Comparison of ENCODE assay signal across 10 mouse cellular contexts in the genomic region with DNA sequence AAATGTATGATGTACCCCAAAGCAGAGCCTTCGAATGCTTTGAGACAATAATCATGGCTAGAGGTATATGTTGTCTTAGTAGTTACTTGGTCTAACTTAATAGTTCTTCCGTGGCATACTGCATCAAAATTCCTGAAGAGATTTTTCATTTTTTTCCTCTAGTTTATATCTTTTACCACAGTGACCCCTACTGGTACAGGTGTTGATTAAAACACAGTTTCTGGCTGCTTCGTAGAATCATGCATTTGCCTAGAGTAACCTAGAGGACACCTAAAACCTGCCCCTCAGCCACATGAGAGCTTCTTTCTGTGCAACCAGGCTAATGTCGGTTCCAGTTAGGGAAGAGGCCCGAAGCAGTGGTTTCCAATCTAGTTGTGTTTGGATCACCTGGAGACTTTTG. TPM values are rescaled to one million over a fixed set of nuclear protein-coding genes. Genes with fewer than 3 reads are reported as not detected.
A peak's percentile ranks its signal among the peaks of the same experiment; 100 is the strongest.
DNase-seq lines count a peak whose midpoint lies in the region; ATAC-seq and TF ChIP-seq lines count a peak whose summit lies in the region.
"Had no signal": no experiment of that assay in that cellular context is flagged by ENCODE, and none has a peak within 500 bp of the region (broad histone marks: within the 10 kb centered on the region; RNA-seq: fewer than 3 reads in every experiment).

No protein-coding gene starts in this region.

- H3K4me1 ChIP-seq in forebrain, embryonic 14.5 days (ENCODE audit: control insufficient read depth, insufficient read depth, low read length), result no peaks in the 10 kb centered on the region
- H3K4me1 ChIP-seq in forebrain, embryonic 15.5 days, result no peaks in the 10 kb centered on the region
- H3K4me1 ChIP-seq in ES-E14 (ENCODE audit: control insufficient read depth in 2 of 2, insufficient read depth in 2 of 2, low read length in 2 of 2, poor library complexity in 1 of 2), result no peaks in the 10 kb centered on the region
- H3K4me1 ChIP-seq: heart, embryonic 15.5 days; limb, embryonic 15.5 days had no signal

- H3K36me3 ChIP-seq in forebrain, embryonic 14.5 days (ENCODE audit: control insufficient read depth, insufficient read depth, low read length), result peaks cover 25% of the 10 kb centered on the region; the same call in 1 of the 2 replicates
- peaks cover 34% of the 10 kb centered on the region for H3K36me3 ChIP-seq in forebrain, embryonic 15.5 days
- peaks cover 2% of the 10 kb centered on the region; the same call in 1 of the 2 replicates for H3K36me3 ChIP-seq in ES-E14 (ENCODE audit: control insufficient read depth, insufficient read depth, low read length, poor library complexity, severe bottlenecking)

- 70% methylated on average over 5 of the region's 5 CpGs for WGBS in forebrain, embryonic 14.5 days
- WGBS in forebrain, embryonic 15.5 days, result 73% methylated on average over 5 of the region's 5 CpGs

- no peaks in the 10 kb centered on the region for H3K9me3 ChIP-seq in forebrain, embryonic 14.5 days (replicated peaks; ENCODE audit: control insufficient read depth, low read length)
- no peaks in the 10 kb centered on the region for H3K9me3 ChIP-seq in forebrain, embryonic 15.5 days
- no peaks in the 10 kb centered on the region for H3K9me3 ChIP-seq in ES-E14 (ENCODE audit: control insufficient read depth, insufficient read depth, low read depth, low read length)
- H3K9me3 ChIP-seq: heart, embryonic 15.5 days; limb, embryonic 15.5 days had no signal

- H3K4me3 ChIP-seq in forebrain, embryonic 14.5 days (ENCODE audit: low read depth, low read length), result no peak overlapping the region
- H3K4me3 ChIP-seq in forebrain, embryonic 15.5 days, result no peak overlapping the region
- H3K4me3 ChIP-seq in ES-E14 (ENCODE audit: insufficient read depth in 1 of 2, low read depth in 1 of 2, low read length in 2 of 2, poor library complexity in 1 of 2, severe bottlenecking in 1 of 2), result no peak overlapping the region
- H3K4me3 ChIP-seq: heart, embryonic 15.5 days; limb, embryonic 15.5 days had no signal

- DNase-seq in forebrain, embryonic 14.5 days (ENCODE audit: low spot score), result peak; percentile 72
- DNase-seq in left cerebral cortex, postnatal 14 days (ENCODE audit: low spot score in 2 of 2), result peak; percentile 30 to 51
- DNase-seq in left cerebral cortex, adult 18-20 months (ENCODE audit: low spot score in 2 of 2), result no peak
- no peak for DNase-seq in ES-E14 (ENCODE audit: low read depth, low spot score)
- DNase-seq in spleen, postnatal 36 days (ENCODE audit: low spot score in 2 of 2), result no peak
- DNase-seq in lung, adult 18-20 months, result no peak

- H3K27me3 ChIP-seq in forebrain, embryonic 14.5 days (replicated peaks; ENCODE audit: control insufficient read depth, insufficient read depth, low read length), result no peaks in the 10 kb centered on the region
- no peaks in the 10 kb centered on the region for H3K27me3 ChIP-seq in forebrain, embryonic 15.5 days
- H3K27me3 ChIP-seq: heart, embryonic 15.5 days; limb, embryonic 15.5 days had no signal

- ATAC-seq in forebrain, embryonic 14.5 days, result peak; percentile 42; the same call in 1 of the 2 replicates
- ATAC-seq in forebrain, embryonic 15.5 days (replicated peaks), result no peak
- peak; percentile 67 for ATAC-seq in inflammation-experienced regulatory T-cells, adult 6 months

- H3K27ac ChIP-seq in forebrain, embryonic 14.5 days (ENCODE audit: low read depth, low read length), result no peak overlapping the region
- H3K27ac ChIP-seq in forebrain, embryonic 15.5 days (replicated peaks), result no peak overlapping the region
- H3K27ac ChIP-seq in ES-E14 (ENCODE audit: insufficient read depth, low read depth, low read length, poor library complexity, severe bottlenecking), result no peak overlapping the region
- H3K27ac ChIP-seq: heart, embryonic 15.5 days; limb, embryonic 15.5 days had no signal

- intact Hi-C loops in left cerebral cortex, postnatal 14 days (cut with DNase I), result no loop called here

- no peak overlapping the region for H3K4me2 ChIP-seq in forebrain, embryonic 14.5 days (ENCODE audit: low read length)
- no peak overlapping the region for H3K4me2 ChIP-seq in forebrain, embryonic 15.5 days (replicated peaks)
- H3K4me2 ChIP-seq: heart, embryonic 15.5 days; limb, embryonic 15.5 days had no signal

- H3K9ac ChIP-seq in forebrain, embryonic 14.5 days (ENCODE audit: low read length), result no peak overlapping the region
- no peak overlapping the region for H3K9ac ChIP-seq in forebrain, embryonic 15.5 days (replicated peaks)
- H3K9ac ChIP-seq in ES-E14 (ENCODE audit: insufficient read depth, low read depth, low read length, poor library complexity, severe bottlenecking), result no peak overlapping the region
- H3K9ac ChIP-seq: heart, embryonic 15.5 days; limb, embryonic 15.5 days had no signal

- in situ Hi-C loops in ES-E14 (cut with MboI; ENCODE audit: low sequenced_read_pairs in 2 of 2, unreplicated experiment in 2 of 2), result no loop called here

TF ChIP-seq in ES-E14, 5 proteins besides CTCF, POLR2A, EP300 and RAD21:
- TF ChIP-seq ZC3H11A (IDR thresholded peaks at IDR 0.05; ENCODE audit: borderline replicate concordance, low read depth, low read length) (no peak), ZNF384 (IDR thresholded peaks at IDR 0.05; ENCODE audit: low read depth, low read length) (0 out of 2 replicates have a peak, but pooled peaks have one; percentile 12)

RNA-seq across cellular contexts. Expression of a gene that starts 14.0 kb away (rescaled TPM):
- 664 and 688 TPM in 2 replicates for polyA plus RNA-seq in forebrain, embryonic 14.5 days (2014; fragmentation: Nextera tagmentation; extraction: Ambion mirVana)
- 583 TPM in 2 replicates for polyA plus RNA-seq in forebrain, embryonic 15.5 days (2015; fragmentation: Nextera tagmentation; extraction: Ambion mirVana)
- 100 to 1,000 TPM in 1 of 2 experiments, 10 to 100 TPM in 1; 99.9 to 110 TPM for total RNA-seq in left cerebral cortex, postnatal 14 days (2021)
- 100 to 1,000 TPM; 120 to 125 TPM for total RNA-seq in left cerebral cortex, adult 18-20 months (2021)
- total RNA-seq in ES-E14 (2012; rRNA removed), result 314 and 361 TPM in 2 replicates
- 100 to 1,000 TPM; 539 to 598 (median 556) TPM for polyA plus RNA-seq in inflammation-experienced regulatory T-cells, adult 6 months (2017; shearing (Covaris generic))

RNA-seq across cellular contexts. Expression of a gene that starts 14.2 kb away (rescaled TPM):
- polyA plus RNA-seq in forebrain, embryonic 14.5 days (2014; fragmentation: Nextera tagmentation; extraction: Ambion mirVana), result 0.11 and 0.15 TPM in 2 replicates
- polyA plus RNA-seq in forebrain, embryonic 15.5 days (2015; fragmentation: Nextera tagmentation; extraction: Ambion mirVana), result 0.14 TPM in 1 of 2 replicates, not detected in the other
- total RNA-seq in left cerebral cortex, postnatal 14 days (2021), result under 1 TPM; 0.29 to 0.32 TPM
- total RNA-seq in left cerebral cortex, adult 18-20 months (2021), result under 1 TPM in 1 of 2 experiments, not detected in 1; 0.14 TPM
- total RNA-seq in ES-E14 (2012; rRNA removed), result 0.09 TPM in 1 of 2 replicates, not detected in the other
- polyA plus RNA-seq in inflammation-experienced regulatory T-cells, adult 6 months (2017; shearing (Covaris generic)), result not detected

RNA-seq across cellular contexts. Expression of a gene that starts 31.2 kb away (rescaled TPM):
- polyA plus RNA-seq in forebrain, embryonic 14.5 days (2014; fragmentation: Nextera tagmentation; extraction: Ambion mirVana), result 30.1 and 34.4 TPM in 2 replicates
- 24.9 and 25.8 TPM in 2 replicates for polyA plus RNA-seq in forebrain, embryonic 15.5 days (2015; fragmentation: Nextera tagmentation; extraction: Ambion mirVana)
- total RNA-seq in left cerebral cortex, postnatal 14 days (2021), result 1 to 10 TPM; 4.6 to 4.9 TPM
- total RNA-seq in left cerebral cortex, adult 18-20 months (2021), result 1 to 10 TPM; 3.9 to 5.9 TPM
- total RNA-seq in ES-E14 (2012; rRNA removed), result 28.4 and 45.4 TPM in 2 replicates
- 10 to 100 TPM; 12.7 to 17.5 (median 12.8) TPM for polyA plus RNA-seq in inflammation-experienced regulatory T-cells, adult 6 months (2017; shearing (Covaris generic))

Comparison
In these comparisons a context has a peak if more than half of its experiments do, and no peak if none do; other contexts are left out.
1. DNase-seq: peak in forebrain, embryonic 14.5 days (single experiment) and left cerebral cortex, postnatal 14 days (2 of 2); none in left cerebral cortex, adult 18-20 months (0 of 2), ES-E14 (single experiment), spleen, postnatal 36 days (0 of 2) and lung, adult 18-20 months (0 of 2).